Mouse (Mus musculus) limb, embryonic 12.5 days (tissue): Measurements from ENCODE around the gene Mrpl23. TPM values are rescaled to one million over a fixed set of nuclear protein-coding genes. Genes with fewer than 3 reads are reported as not detected.

Source experiments
- ATAC-seq: fragments of 200-750 bp; cut with Nextera tagmentation; 2 replicates; pipeline ENCODE4 v1.8.0; 2017; ENCODE audit warnings: low read depth, moderate TSS enrichment; ENCODE audit not compliant: insufficient number of reproducible peaks, insufficient read depth, low FRiP score, low TSS enrichment
- H3K27ac ChIP-seq: fragments of 300-500 bp; sonication (generic); 2 replicates; pipeline ENCODE4 v1.5.1; 2016; ENCODE audit warnings: mild to moderate bottlenecking, moderate library complexity
- H3K27me3 ChIP-seq: fragments of 300-500 bp; sonication (generic); 2 replicates; pipeline ENCODE4 v1.6.1; 2016; ENCODE audit warnings: mild to moderate bottlenecking, moderate library complexity
- H3K36me3 ChIP-seq: fragments of 300-500 bp; sonication (generic); 2 replicates; pipeline ENCODE4 v1.6.1; 2016; ENCODE audit warnings: mild to moderate bottlenecking, moderate library complexity
- H3K4me1 ChIP-seq: fragments of 300-500 bp; sonication (generic); replicated peaks from 2 replicates; pipeline ENCODE4 v1.6.1; 2016
- H3K4me2 ChIP-seq: fragments of 300-500 bp; sonication (generic); 2 replicates; pipeline ENCODE4 v1.6.1; 2016; ENCODE audit warnings: mild to moderate bottlenecking, moderate library complexity
- H3K4me3 ChIP-seq: fragments of 300-500 bp; sonication (generic); replicated peaks from 2 replicates; pipeline ENCODE4 v1.5.1; 2016; ENCODE audit warnings: mild to moderate bottlenecking
- H3K9ac ChIP-seq: fragments of 300-500 bp; sonication (generic); replicated peaks from 2 replicates; pipeline ENCODE4 v1.6.1; 2016; ENCODE audit warnings: mild to moderate bottlenecking, moderate library complexity
- H3K9me3 ChIP-seq: fragments of 300-500 bp; sonication (generic); 2 replicates; pipeline ENCODE4 v1.6.1; 2016; ENCODE audit warnings: mild to moderate bottlenecking, moderate library complexity
- WGBS: fragments of 180-500 bp; shearing (Covaris S2); methylation state at CpG from one replicate; pipeline ENCODE4 v1.1.7; 2016; 5-methylcytosine and 5-hydroxymethylcytosine counted together
- polyA plus RNA-seq: library from polyadenylated mRNA; unstranded; fragments of >200 nt; fragmentation: Nextera tagmentation; extraction: Ambion mirVana; gene quantifications from 2 replicates; pipeline ENCODE4 v1.2.1, GENCODE M21; 2016

Gene Mrpl23
- polyA plus RNA-seq, 1 experiment from 2014 or later = 29.4 TPM

DNA sequence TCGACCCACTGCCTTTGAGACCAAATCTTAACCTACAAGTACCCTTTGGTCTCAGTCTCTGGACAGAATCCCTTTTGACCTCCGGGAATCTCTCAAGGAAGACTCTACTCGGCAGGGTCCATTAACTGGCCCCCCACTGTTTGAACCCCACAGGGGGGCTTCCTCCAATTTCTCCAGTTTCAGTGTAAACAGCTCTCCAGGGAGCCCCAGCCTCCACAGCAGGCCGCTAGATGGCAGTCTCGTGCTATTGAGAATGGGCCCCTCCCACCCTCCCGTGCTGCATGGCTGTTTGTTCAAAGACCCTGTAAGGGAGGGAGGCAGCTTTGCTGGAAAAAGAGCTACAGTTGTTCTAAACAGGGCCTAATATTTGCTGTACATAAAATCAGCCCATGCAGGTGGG, 5.4 kb downstream of the Mrpl23 start:
- H3K9ac ChIP-seq = peak overlapping the region; percentile 40; the same call in 1 of the 2 replicates
- peaks cover 85% of the 10 kb centered on the region for H3K4me1 ChIP-seq
- peak overlapping the region; percentile 96 for H3K27ac ChIP-seq
- peak overlapping the region; percentile 7; the same call in 1 of the 2 replicates for H3K4me3 ChIP-seq
- H3K9me3 ChIP-seq = no peaks in the 10 kb centered on the region
- H3K27me3 ChIP-seq = no peaks in the 10 kb centered on the region
- 2% methylated on average over 6 of the region's 6 CpGs for whole genome bisulfite sequencing
- H3K36me3 ChIP-seq = peaks cover 20% of the 10 kb centered on the region; the same call in 1 of the 2 replicates
- peak overlapping the region; percentile 23 for H3K4me2 ChIP-seq
- peak; percentile 49 for ATAC-seq

DNA sequence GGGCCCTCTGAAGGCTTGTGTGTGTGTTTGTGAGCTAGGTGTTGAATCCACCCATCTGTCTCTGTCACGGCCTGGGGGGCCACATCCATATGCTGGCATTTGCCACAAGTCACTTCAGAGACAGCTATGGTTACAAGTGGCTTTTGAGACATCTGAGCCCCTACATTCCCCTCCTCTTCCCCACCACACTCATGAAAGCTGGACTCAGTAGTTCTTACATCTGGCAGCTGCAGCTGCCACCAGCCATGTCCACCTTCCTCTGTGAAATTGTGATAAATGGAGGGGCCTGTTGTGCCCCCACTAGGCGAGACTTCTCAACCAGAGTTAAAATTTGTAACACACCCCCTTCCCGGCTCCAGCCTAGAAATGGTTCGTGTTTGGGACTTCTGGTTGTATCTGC, 5.8 kb downstream of the Mrpl23 start:
- Histone ChIP-seq H3K36me3 (peaks cover 20% of the 10 kb centered on the region; the same call in 1 of the 2 replicates), H3K4me3 (no peak overlapping the region), H3K9me3 (no peaks in the 10 kb centered on the region), H3K27me3 (no peaks in the 10 kb centered on the region), H3K27ac (peak overlapping the region; percentile 96), H3K4me2 (peak overlapping the region; percentile 23), H3K9ac (peak overlapping the region; percentile 13), H3K4me1 (peaks cover 86% of the 10 kb centered on the region)
- WGBS = 7% methylated on average over 4 of the region's 4 CpGs
- ATAC-seq = peak; percentile 12

DNA sequence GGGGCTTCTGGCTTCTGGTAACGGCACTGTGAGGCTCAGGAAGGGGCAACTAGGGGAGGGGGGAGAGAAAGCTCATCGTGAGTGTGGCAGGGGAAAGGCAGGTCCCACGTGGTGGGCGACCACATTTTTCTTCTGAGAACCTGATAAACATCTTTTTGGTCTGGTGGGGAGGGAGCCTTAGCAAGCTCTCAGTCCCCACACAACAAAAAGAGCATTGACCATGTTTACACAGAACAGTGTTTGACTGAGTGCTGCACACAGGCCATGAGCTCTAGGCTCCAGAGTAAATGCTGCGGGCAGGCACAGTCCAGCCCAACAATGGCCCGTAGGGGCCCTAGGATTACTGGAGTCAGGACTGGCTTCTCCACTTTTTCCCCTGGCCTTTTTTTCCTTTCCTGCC, 6.3 kb downstream of the Mrpl23 start:
- 5% methylated on average over 6 of the region's 6 CpGs for WGBS
- peak overlapping the region; percentile 13 for H3K9ac ChIP-seq
- peaks cover 86% of the 10 kb centered on the region for H3K4me1 ChIP-seq
- no peaks in the 10 kb centered on the region for H3K27me3 ChIP-seq
- H3K9me3 ChIP-seq = no peaks in the 10 kb centered on the region
- no peak overlapping the region for H3K4me3 ChIP-seq
- peak overlapping the region; percentile 96 for H3K27ac ChIP-seq
- no peak for ATAC-seq
- peak overlapping the region; percentile 23 for H3K4me2 ChIP-seq
- peaks cover 20% of the 10 kb centered on the region; the same call in 1 of the 2 replicates for H3K36me3 ChIP-seq

DNA sequence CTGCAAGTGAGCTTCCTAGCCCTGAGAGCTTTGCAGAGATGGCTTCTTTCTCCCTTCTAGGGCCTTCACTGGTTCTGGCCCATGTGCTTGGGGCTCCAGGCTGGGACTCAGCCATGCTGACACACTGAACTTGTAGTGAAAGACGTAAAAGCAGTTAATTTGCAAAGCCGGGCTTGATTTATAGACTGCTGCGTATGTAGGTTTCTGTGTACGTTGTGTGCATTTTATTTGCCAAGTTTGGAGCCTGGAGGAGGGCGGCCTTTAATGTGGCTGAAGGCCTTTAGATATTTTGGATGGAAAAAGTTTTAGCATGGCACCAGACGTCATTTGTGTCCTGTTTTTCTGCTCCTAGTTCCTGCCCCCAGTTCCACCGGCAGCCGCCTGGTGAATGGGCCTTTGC, 7.3 kb downstream of the Mrpl23 start:
- ATAC-seq = no peak
- no peaks in the 10 kb centered on the region for H3K9me3 ChIP-seq
- H3K36me3 ChIP-seq = peaks cover 23% of the 10 kb centered on the region; the same call in 1 of the 2 replicates
- H3K9ac ChIP-seq = no peak overlapping the region
- H3K27me3 ChIP-seq = no peaks in the 10 kb centered on the region
- WGBS = 19% methylated on average over 8 of the region's 8 CpGs
- H3K4me3 ChIP-seq = no peak overlapping the region
- H3K4me1 ChIP-seq = peaks cover 86% of the 10 kb centered on the region
- H3K4me2 ChIP-seq = no peak overlapping the region
- H3K27ac ChIP-seq = peak overlapping the region; percentile 96

DNA sequence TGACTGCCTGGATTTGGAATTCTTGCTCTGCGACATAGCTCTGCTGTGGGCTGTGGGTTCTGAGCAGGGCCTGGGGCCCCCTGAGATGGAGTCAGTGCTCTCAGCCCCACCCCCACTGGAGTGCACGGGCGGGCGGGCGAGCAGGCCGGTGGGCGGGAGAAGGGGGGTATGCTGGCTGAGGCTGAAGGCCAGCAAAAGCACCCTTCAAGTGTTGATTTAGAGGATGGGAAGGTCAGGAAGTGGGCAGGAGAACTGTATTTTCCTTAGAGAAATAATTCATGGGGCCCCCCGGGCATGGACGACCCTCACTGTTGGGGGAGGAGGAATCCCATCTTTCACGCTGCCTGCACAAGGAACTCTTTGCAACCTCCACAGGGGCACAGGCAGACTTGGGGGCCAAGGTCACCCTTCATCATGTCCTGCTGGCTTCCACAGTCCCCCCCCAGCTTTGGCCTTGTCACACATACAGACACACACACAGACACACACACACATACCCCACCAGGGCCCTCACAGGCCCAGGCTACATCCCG, 10.4 kb downstream of the Mrpl23 start:
- Histone ChIP-seq H3K36me3 (peaks cover 12% of the 10 kb centered on the region; the same call in 1 of the 2 replicates), H3K4me1 (peaks cover 96% of the 10 kb centered on the region), H3K9me3 (no peaks in the 10 kb centered on the region), H3K27me3 (no peaks in the 10 kb centered on the region), H3K4me3 (no peak overlapping the region), H3K9ac (peak overlapping the region; percentile 40; the same call in 1 of the 2 replicates), H3K27ac (peak overlapping the region; percentile 96), H3K4me2 (peak overlapping the region; percentile 27)
- no peak for ATAC-seq
- WGBS = 6% methylated on average over 11 of the region's 11 CpGs

DNA sequence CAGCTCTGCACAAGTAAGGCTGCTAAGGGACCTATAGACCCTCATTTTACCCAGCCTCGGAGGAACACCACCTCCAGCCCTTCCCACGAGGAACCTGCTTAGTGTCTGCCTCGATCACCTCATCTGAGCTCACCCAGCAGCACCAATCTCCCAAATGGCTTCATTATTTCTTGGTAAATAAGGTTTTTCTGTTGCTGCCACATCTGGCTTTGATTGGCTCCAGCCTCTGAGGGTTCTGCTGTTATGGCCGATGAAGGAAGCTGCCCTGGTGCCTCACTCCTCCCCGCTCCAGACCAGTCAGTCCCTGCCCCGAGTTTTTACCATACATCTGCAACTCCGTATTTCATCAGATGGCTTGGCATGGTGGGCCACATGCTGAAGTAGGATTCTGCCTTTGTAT, 13.5 kb downstream of the Mrpl23 start:
- Histone ChIP-seq H3K4me2 (no peak overlapping the region), H3K36me3 (peaks cover 8% of the 10 kb centered on the region; the same call in 1 of the 2 replicates), H3K27ac (peak overlapping the region; percentile 99), H3K9ac (no peak overlapping the region), H3K4me1 (peaks cover 97% of the 10 kb centered on the region), H3K4me3 (no peak overlapping the region), H3K27me3 (no peaks in the 10 kb centered on the region), H3K9me3 (no peaks in the 10 kb centered on the region)
- no peak for ATAC-seq
- WGBS = 12% methylated on average over 7 of the region's 7 CpGs

DNA sequence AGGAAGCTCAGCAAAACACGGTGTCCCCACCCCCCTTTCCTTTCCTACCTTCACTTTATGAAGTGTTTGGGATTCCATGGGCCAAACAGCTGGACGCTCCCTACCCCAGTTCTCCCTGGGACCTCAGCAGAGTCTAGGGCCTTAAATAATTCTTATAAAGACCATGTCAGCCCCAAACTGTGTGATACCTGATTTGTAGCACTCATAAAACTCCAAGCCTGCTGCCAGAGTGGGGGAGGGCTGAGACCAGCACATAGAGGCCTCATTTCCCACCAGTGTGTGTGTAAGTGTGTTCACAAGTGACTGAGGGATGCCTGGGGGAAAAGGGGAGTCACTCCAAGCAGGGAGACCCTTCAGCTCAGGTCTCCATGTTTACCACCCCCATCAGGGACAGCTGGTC, 15.4 kb downstream of the Mrpl23 start:
- 0 out of 2 replicates have a peak, but pooled peaks cover 3% of the 10 kb centered on the region for H3K36me3 ChIP-seq
- ATAC-seq = peak; percentile 75
- H3K4me3 ChIP-seq = no peak overlapping the region
- peaks cover 99% of the 10 kb centered on the region for H3K4me1 ChIP-seq
- H3K9me3 ChIP-seq = no peaks in the 10 kb centered on the region
- H3K27me3 ChIP-seq = no peaks in the 10 kb centered on the region
- 8% methylated on average over 2 of the region's 2 CpGs for WGBS
- H3K27ac ChIP-seq = peak overlapping the region; percentile 99
- no peak overlapping the region for H3K9ac ChIP-seq
- peak overlapping the region; percentile 31 for H3K4me2 ChIP-seq

DNA sequence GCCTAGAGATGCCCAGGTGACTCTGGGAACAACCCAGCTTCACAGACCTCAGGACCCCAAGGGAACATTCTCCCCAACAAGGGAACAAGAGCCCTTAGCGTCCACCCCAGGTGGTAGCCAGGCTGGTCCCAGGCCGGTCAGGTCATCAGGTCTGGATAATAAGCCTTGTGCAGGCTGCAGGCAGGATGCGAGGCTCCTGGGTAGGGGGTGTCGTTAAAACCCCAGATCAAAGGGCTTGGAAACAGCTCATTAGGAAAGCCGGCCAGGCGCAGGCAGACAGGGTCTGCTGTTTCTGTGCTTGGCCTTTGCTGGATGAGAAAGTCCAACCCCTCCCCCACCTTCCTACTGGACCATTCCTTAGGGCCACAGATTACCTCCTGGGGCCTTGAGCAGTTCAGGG, 16.2 kb downstream of the Mrpl23 start:
- Histone ChIP-seq H3K27ac (peak overlapping the region; percentile 99), H3K4me3 (no peak overlapping the region), H3K9ac (no peak overlapping the region; the same call in 1 of the 2 replicates), H3K4me1 (peaks cover 99% of the 10 kb centered on the region), H3K9me3 (no peaks in the 10 kb centered on the region), H3K36me3 (0 out of 2 replicates have a peak, but pooled peaks cover 3% of the 10 kb centered on the region), H3K4me2 (peak overlapping the region; percentile 31), H3K27me3 (no peaks in the 10 kb centered on the region)
- 4% methylated on average over 6 of the region's 6 CpGs for WGBS
- ATAC-seq = no peak

DNA sequence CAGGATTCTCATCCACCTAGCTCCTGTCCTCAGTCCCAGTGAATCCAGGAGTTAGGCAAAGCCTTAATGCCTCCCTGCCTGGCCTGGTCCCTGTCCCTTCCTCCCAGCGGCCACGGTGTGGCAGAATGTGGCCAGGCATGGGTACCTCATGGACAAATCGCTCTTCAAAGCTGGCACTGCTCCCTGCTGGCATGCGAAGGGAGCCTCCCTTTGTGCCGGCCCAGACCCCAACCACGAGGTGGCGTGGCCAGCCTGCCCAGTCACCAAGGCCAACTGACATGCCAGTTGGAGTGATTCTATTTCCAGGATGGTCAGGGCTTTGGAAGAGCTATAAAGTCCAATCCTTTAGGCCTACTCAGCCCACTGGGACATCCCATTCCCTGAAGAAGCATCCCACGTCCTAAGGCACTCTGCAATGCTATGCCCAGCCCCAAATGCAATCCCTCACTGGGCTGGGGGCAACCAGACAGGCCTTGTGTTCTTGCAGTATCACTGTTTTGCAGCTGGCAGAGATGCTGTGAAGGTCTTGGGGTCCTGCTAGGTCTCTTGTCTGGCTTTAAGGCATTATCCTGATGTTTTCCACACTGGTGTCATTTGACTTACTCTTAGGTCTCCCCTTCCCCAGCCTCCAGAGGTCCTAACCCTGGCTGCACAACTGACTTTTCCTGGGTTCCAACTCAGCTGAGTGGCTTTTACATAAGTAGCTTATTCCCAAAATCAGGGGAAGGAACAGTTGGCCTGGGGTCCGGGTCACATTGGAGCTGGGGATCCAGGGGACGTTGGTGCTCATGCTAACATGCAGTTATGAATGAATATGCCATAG, 17.7 kb downstream of the Mrpl23 start:
- H3K9ac ChIP-seq = no peak overlapping the region
- 82% methylated on average over 10 of the region's 10 CpGs for WGBS
- peaks cover 99% of the 10 kb centered on the region for H3K4me1 ChIP-seq
- H3K27ac ChIP-seq = peak overlapping the region; percentile 99
- H3K4me3 ChIP-seq = no peak overlapping the region
- H3K9me3 ChIP-seq = no peaks in the 10 kb centered on the region
- no peaks in the 10 kb centered on the region for H3K36me3 ChIP-seq
- H3K4me2 ChIP-seq = no peak overlapping the region
- no peaks in the 10 kb centered on the region for H3K27me3 ChIP-seq
- no peak for ATAC-seq

DNA sequence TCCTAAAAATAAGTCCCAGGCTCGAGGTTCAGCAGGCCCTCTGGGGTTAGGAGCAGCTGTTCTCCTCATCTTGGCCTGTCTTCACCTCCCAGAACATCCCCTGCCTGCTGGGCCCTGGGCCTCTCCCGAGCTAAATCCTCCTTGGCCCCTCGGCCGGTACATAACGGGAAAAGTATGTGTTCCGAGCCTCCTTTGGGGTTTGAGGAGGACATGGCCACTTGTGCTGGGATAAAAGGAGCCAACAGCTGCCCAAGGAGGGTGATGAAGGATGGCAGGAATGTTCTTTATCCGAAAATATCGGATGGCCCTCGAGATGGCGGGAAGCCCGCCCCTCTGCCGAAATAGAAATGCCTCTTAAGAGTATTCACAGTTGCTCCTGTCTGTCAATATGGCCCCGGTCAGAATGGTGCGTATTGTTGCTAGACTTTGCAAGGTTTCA, 18.5 kb downstream of the Mrpl23 start:
- H3K27ac ChIP-seq = peak overlapping the region; percentile 99
- H3K9me3 ChIP-seq = no peaks in the 10 kb centered on the region
- ATAC-seq = no peak
- H3K4me1 ChIP-seq = peaks cover 99% of the 10 kb centered on the region
- H3K36me3 ChIP-seq = no peaks in the 10 kb centered on the region
- H3K9ac ChIP-seq = no peak overlapping the region
- no peak overlapping the region for H3K4me3 ChIP-seq
- no peak overlapping the region for H3K4me2 ChIP-seq
- H3K27me3 ChIP-seq = no peaks in the 10 kb centered on the region
- WGBS = 55% methylated on average over 14 of the region's 14 CpGs

DNA sequence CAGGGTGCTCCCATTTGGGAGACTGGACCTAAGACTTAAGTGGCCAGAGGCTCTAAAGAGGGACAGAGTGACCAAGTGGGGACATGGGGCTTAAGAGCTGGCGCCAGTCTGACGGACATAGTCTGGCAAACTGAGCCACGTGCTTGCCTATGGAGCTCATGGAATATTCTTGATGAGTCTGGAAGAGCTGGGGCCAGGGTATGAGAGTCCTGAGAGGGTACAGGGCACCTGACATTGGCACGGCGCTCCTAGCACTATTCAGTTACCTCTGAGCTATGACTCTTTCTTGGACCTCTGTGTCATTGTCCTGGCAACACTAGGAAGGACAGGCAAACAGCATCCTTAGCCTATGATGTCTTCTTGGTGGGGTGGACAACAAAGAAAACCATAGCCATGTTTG, 19.2 kb downstream of the Mrpl23 start:
- peak overlapping the region; percentile 99 for H3K27ac ChIP-seq
- WGBS = 93% methylated on average over 5 of the region's 5 CpGs
- peaks cover 99% of the 10 kb centered on the region for H3K4me1 ChIP-seq
- no peaks in the 10 kb centered on the region for H3K36me3 ChIP-seq
- no peak overlapping the region for H3K9ac ChIP-seq
- ATAC-seq = no peak
- H3K9me3 ChIP-seq = no peaks in the 10 kb centered on the region
- H3K27me3 ChIP-seq = no peaks in the 10 kb centered on the region
- no peak overlapping the region for H3K4me2 ChIP-seq
- no peak overlapping the region for H3K4me3 ChIP-seq
